Mouse (Mus musculus): ENCODE data around the gene Heca.

DNA sequence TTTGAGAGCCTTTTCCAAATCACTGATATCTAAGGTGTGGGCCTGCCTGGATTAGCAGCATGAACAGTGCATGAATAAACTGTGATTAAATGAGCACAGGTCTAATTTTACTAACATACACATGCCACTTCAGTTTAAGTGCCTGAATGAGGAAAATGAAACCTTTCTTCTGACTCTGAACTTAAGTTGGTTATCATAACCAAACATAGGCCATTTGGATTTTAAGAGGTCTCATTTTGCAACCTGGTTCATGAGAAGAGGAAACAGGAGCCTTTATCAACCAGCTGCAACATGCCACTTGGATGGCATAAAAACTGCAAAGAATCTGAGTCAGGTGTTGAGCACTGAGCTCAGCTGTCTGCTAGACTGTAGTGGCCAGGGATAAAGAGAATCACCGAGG lies 16.7 kb downstream of the Heca start:
- TF ChIP-seq POLR2A (IDR thresholded peaks at IDR 0.05; ENCODE audit: insufficient read depth, low read depth, low read length) = no peak
- no peak for TF ChIP-seq EP300 (IDR thresholded peaks at IDR 0.05; ENCODE audit: insufficient read depth, low read depth, low read length)

Data from heart, adult 2 months (tissue).